ENCODE assay signal across 9 mouse cellular contexts in genomic region chr17:57106035-57106368, GRCm38 (mm10). TPM values are rescaled to one million over a fixed set of nuclear protein-coding genes. Genes with fewer than 3 reads are reported as not detected.
DNase-seq lines count a peak whose midpoint lies in the region; TF ChIP-seq lines count a peak whose summit lies in the region.
"Had no signal": no experiment of that assay in that cellular context is flagged by ENCODE, and none has a peak within 500 bp of the region (broad histone marks: within the 10 kb centered on the region; RNA-seq: fewer than 3 reads in every experiment).

No protein-coding gene starts in this region.

- no peaks in the 10 kb centered on the region for H3K79me2 ChIP-seq in heart, adult 2 months (replicated peaks; ENCODE audit: control insufficient read depth, insufficient read depth, low read length)
- H3K79me2 ChIP-seq in CH12.LX (replicated peaks; ENCODE audit: control insufficient read depth, extremely low read depth, insufficient read depth, poor library complexity, severe bottlenecking), result peaks cover 40% of the 10 kb centered on the region

- DNase-seq in heart, adult 2 months, result no peak
- no peak for DNase-seq in heart, adult 11 months
- DNase-seq in CH12.LX (ENCODE audit: extremely low read depth), result no peak
- no peak for DNase-seq in hindbrain, embryonic 10.5 days (ENCODE audit: low spot score)
- no peak for DNase-seq in midbrain, embryonic 10.5 days (ENCODE audit: low spot score)
- no peak for DNase-seq in right cerebral cortex, adult 18-20 months
- DNase-seq in thymus, postnatal 0 days (ENCODE audit: low spot score), result no peak
- DNase-seq in lung, postnatal 14 days, result no peak

- no peak overlapping the region for H3K4me2 ChIP-seq in CH12.LX (ENCODE audit: insufficient read depth, low read depth, poor library complexity, severe bottlenecking)

- intact Hi-C loops in heart, adult 2 months (cut with DNase I), result no loop called here

- H3K36me3 ChIP-seq in heart, adult 2 months (ENCODE audit: control insufficient read depth, insufficient read depth, low read length), result no peaks in the 10 kb centered on the region
- peaks cover 28 to 37% of the 10 kb centered on the region in 2 experiments for H3K36me3 ChIP-seq in CH12.LX (replicated peaks in 1 of 2; ENCODE audit: control insufficient read depth in 1 of 2, insufficient read depth in 1 of 2, low read length in 1 of 2)
- H3K36me3 ChIP-seq in hindbrain, embryonic 10.5 days, result peaks cover 3% of the 10 kb centered on the region; the same call in 1 of the 2 replicates
- H3K36me3 ChIP-seq in midbrain, embryonic 10.5 days, result peaks cover 7% of the 10 kb centered on the region

- H3K27ac ChIP-seq in heart, adult 2 months, result no peak overlapping the region
- H3K27ac ChIP-seq in CH12.LX (ENCODE audit: insufficient read depth, low read depth), result peak overlapping the region; percentile 94
- peak overlapping the region; percentile 92 for H3K27ac ChIP-seq in hindbrain, embryonic 10.5 days
- H3K27ac ChIP-seq in midbrain, embryonic 10.5 days (replicated peaks), result peak overlapping the region; percentile 91

- no peak for TF ChIP-seq RAD21 in CH12.LX (IDR thresholded peaks at IDR 0.05; ENCODE audit: low read depth, low read length)

- TF ChIP-seq CTCF in heart, adult 2 months (IDR thresholded peaks at IDR 0.05), result no peak
- no peak for TF ChIP-seq CTCF in CH12.LX (conservative IDR thresholded peaks at IDR 0.05 in 1 of 2, IDR thresholded peaks at IDR 0.05 in 1 of 2; ENCODE audit: low read depth in 2 of 2, low read length in 2 of 2)

- no peaks in the 10 kb centered on the region for H3K4me1 ChIP-seq in heart, adult 2 months (ENCODE audit: control insufficient read depth, insufficient read depth, low read length)
- H3K4me1 ChIP-seq in CH12.LX (ENCODE audit: control insufficient read depth in 1 of 2, insufficient read depth in 2 of 2), result peaks cover 12 to 50% of the 10 kb centered on the region in 2 experiments
- H3K4me1 ChIP-seq in hindbrain, embryonic 10.5 days (replicated peaks), result peaks cover 36% of the 10 kb centered on the region
- peaks cover 32% of the 10 kb centered on the region for H3K4me1 ChIP-seq in midbrain, embryonic 10.5 days

- peak overlapping the region; percentile 64; the same call in 1 of the 2 replicates for H3K4me3 ChIP-seq in heart, adult 2 months
- peak overlapping the region; percentile 61 to 89 (median 83) for H3K4me3 ChIP-seq in CH12.LX (replicated peaks in 1 of 3; ENCODE audit: low read depth in 2 of 3, low read length in 2 of 3, poor library complexity in 1 of 3)
- H3K4me3 ChIP-seq in hindbrain, embryonic 10.5 days, result peak overlapping the region; percentile 82
- peak overlapping the region; percentile 75 for H3K4me3 ChIP-seq in midbrain, embryonic 10.5 days

- no peak for TF ChIP-seq POLR2A in heart, adult 2 months (IDR thresholded peaks at IDR 0.05; ENCODE audit: insufficient read depth, low read depth, low read length)
- TF ChIP-seq POLR2A in CH12.LX (IDR thresholded peaks at IDR 0.05; ENCODE audit: low read depth, low read length), result peak; percentile 3; the same call in 1 of the 2 replicates

- H3K9ac ChIP-seq in heart, adult 2 months (ENCODE audit: low read depth, low read length), result no peak overlapping the region; the same call in 1 of the 2 replicates
- peak overlapping the region; percentile 99 for H3K9ac ChIP-seq in CH12.LX (ENCODE audit: insufficient read depth, low read depth)

- H3K9me3 ChIP-seq in CH12.LX (replicated peaks; ENCODE audit: low read length), result no peaks in the 10 kb centered on the region
- no peaks in the 10 kb centered on the region for H3K9me3 ChIP-seq in hindbrain, embryonic 10.5 days
- no peaks in the 10 kb centered on the region for H3K9me3 ChIP-seq in midbrain, embryonic 10.5 days (replicated peaks)

- dilution Hi-C loops in CH12.LX (cut with MboI; ENCODE audit: extremely low pct_ligation_motif_present, extremely low pct_unique_long_range_greater_than_20kb, low sequenced_read_pairs), result no loop called here

- in situ Hi-C loops in CH12.LX (cut with MboI; ENCODE audit: low pct_ligation_motif_present, low pct_unique_long_range_greater_than_20kb, low sequenced_read_pairs), result no loop called here

- H3K27me3 ChIP-seq in heart, adult 2 months (ENCODE audit: control insufficient read depth, insufficient read depth, low read length), result 0 out of 2 replicates have a peak, but pooled peaks cover 2% of the 10 kb centered on the region
- no peaks in the 10 kb centered on the region for H3K27me3 ChIP-seq in CH12.LX (replicated peaks)
- no peaks in the 10 kb centered on the region for H3K27me3 ChIP-seq in hindbrain, embryonic 10.5 days (ENCODE audit: insufficient read depth, poor library complexity, severe bottlenecking)
- no peaks in the 10 kb centered on the region for H3K27me3 ChIP-seq in midbrain, embryonic 10.5 days (ENCODE audit: low read depth, poor library complexity, severe bottlenecking)

- no peak for TF ChIP-seq EP300 in heart, adult 2 months (IDR thresholded peaks at IDR 0.05; ENCODE audit: insufficient read depth, low read depth, low read length)
- TF ChIP-seq EP300 in CH12.LX (IDR thresholded peaks at IDR 0.05; ENCODE audit: low read length), result no peak

- 32% methylated on average over 9 of the region's 9 CpGs for WGBS in heart, adult 2 months
- WGBS in hindbrain, embryonic 10.5 days, result 5% methylated on average over 9 of the region's 9 CpGs
- WGBS in midbrain, embryonic 10.5 days, result 5% methylated on average over 9 of the region's 9 CpGs

TF ChIP-seq in CH12.LX, 34 proteins besides CTCF, POLR2A, EP300 and RAD21 (continues in another document):
- TF ChIP-seq ZMIZ1 (IDR thresholded peaks at IDR 0.05; ENCODE audit: low read depth, low read length), result peak; percentile 10; the same call in 1 of the 2 replicates
- TF ChIP-seq UBTF (IDR thresholded peaks at IDR 0.05; ENCODE audit: low read depth, low read length), result 0 out of 2 replicates have a peak, but pooled peaks have one; percentile 3
- TF ChIP-seq POLR2AphosphoS2 (IDR thresholded peaks at IDR 0.05; ENCODE audit: low read depth, low read length), result 0 out of 2 replicates have a peak, but pooled peaks have one; percentile 19
- peak; percentile 52; the same call in 1 of the 2 replicates for TF ChIP-seq TCF12 (IDR thresholded peaks at IDR 0.05; ENCODE audit: low read depth, low read length)
- no peak for TF ChIP-seq ZNF384 (IDR thresholded peaks at IDR 0.05; ENCODE audit: low read depth, low read length)
- peak; percentile 55; the same call in 1 of the 2 replicates for TF ChIP-seq SIN3A (IDR thresholded peaks at IDR 0.05; ENCODE audit: low read length)
- 0 out of 2 replicates have a peak, but pooled peaks have one; percentile 15 for TF ChIP-seq TBP (conservative IDR thresholded peaks at IDR 0.05; ENCODE audit: low read depth, low read length)
- TF ChIP-seq ETS1 (conservative IDR thresholded peaks at IDR 0.05; ENCODE audit: low read depth, low read length), result 0 out of 2 replicates have a peak, but pooled peaks have one; percentile 5
- TF ChIP-seq CHD2 (IDR thresholded peaks at IDR 0.05; ENCODE audit: low read length), result no peak

RNA-seq across cellular contexts. Expression of gene Tnfsf9, which starts 0.9 kb away (rescaled TPM):
- total RNA-seq in heart, adult 2 months (2021), result under 1 TPM; 0.26 to 0.80 TPM
- polyA plus RNA-seq in heart, adult 2 months (2012; rRNA removed), result 0.67 and 1.2 TPM in 2 replicates
- 252 and 321 TPM in 2 replicates for total RNA-seq in CH12.LX (2012; rRNA removed)
- total RNA-seq in CH12.LX (2014; rRNA removed), result 106 and 123 TPM in 2 replicates
- 129 and 137 TPM in 2 replicates for polyA plus RNA-seq in CH12.LX (2012; ENCODE audit: insufficient read length, low read depth)
- polyA plus RNA-seq in hindbrain, embryonic 10.5 days (2016; fragmentation: Nextera tagmentation; extraction: Ambion mirVana), result 9.8 and 10.5 TPM in 2 replicates
- 11.7 and 12.3 TPM in 2 replicates for polyA plus RNA-seq in midbrain, embryonic 10.5 days (2016; fragmentation: Nextera tagmentation; extraction: Ambion mirVana)
- polyA plus RNA-seq in thymus, postnatal 0 days (2015; fragmentation: Nextera tagmentation; extraction: Ambion mirVana), result 2.7 and 3.0 TPM in 2 replicates

RNA-seq across cellular contexts. Expression of gene Tubb4a, which starts 18.4 kb away (rescaled TPM):
- total RNA-seq in heart, adult 2 months (2021), result 1 to 10 TPM; 1.5 to 2.7 TPM
- 4.0 and 6.1 TPM in 2 replicates for polyA plus RNA-seq in heart, adult 2 months (2012; rRNA removed)
- 0.42 and 0.89 TPM in 2 replicates for total RNA-seq in CH12.LX (2012; rRNA removed)
- 0.09 TPM in 1 of 2 replicates, not detected in the other for total RNA-seq in CH12.LX (2014; rRNA removed)
- polyA plus RNA-seq in CH12.LX (2012; ENCODE audit: insufficient read length, low read depth), result 2.0 and 2.1 TPM in 2 replicates
- polyA plus RNA-seq in hindbrain, embryonic 10.5 days (2016; fragmentation: Nextera tagmentation; extraction: Ambion mirVana), result 66.9 and 167 TPM in 2 replicates
- polyA plus RNA-seq in midbrain, embryonic 10.5 days (2016; fragmentation: Nextera tagmentation; extraction: Ambion mirVana), result 68.7 and 128 TPM in 2 replicates
- polyA plus RNA-seq in thymus, postnatal 0 days (2015; fragmentation: Nextera tagmentation; extraction: Ambion mirVana), result 1.0 and 1.2 TPM in 2 replicates

RNA-seq across cellular contexts. Expression of gene Dennd1c, which starts 27.7 kb away (rescaled TPM):
- total RNA-seq in heart, adult 2 months (2021), result 1 to 10 TPM; 1.1 to 2.0 TPM
- 5.1 and 6.0 TPM in 2 replicates for polyA plus RNA-seq in heart, adult 2 months (2012; rRNA removed)
- total RNA-seq in CH12.LX (2012; rRNA removed) (7.2 and 9.7 TPM in 2 replicates), CH12.LX (2014; rRNA removed) (6.8 and 7.1 TPM in 2 replicates)
- polyA plus RNA-seq in CH12.LX (2012; ENCODE audit: insufficient read length, low read depth), result 33.9 and 36.9 TPM in 2 replicates
- polyA plus RNA-seq in hindbrain, embryonic 10.5 days (2016; fragmentation: Nextera tagmentation; extraction: Ambion mirVana), result 3.2 and 3.6 TPM in 2 replicates
- 1.5 and 2.3 TPM in 2 replicates for polyA plus RNA-seq in midbrain, embryonic 10.5 days (2016; fragmentation: Nextera tagmentation; extraction: Ambion mirVana)
- 49.8 and 65.1 TPM in 2 replicates for polyA plus RNA-seq in thymus, postnatal 0 days (2015; fragmentation: Nextera tagmentation; extraction: Ambion mirVana)

RNA-seq across cellular contexts. Expression of gene Cd70, which starts 43.6 kb away (rescaled TPM):
- not detected for total RNA-seq in heart, adult 2 months (2021)
- polyA plus RNA-seq in heart, adult 2 months (2012; rRNA removed), result not detected in 2 replicates
- total RNA-seq in CH12.LX (2012; rRNA removed) (483 and 965 TPM in 2 replicates), CH12.LX (2014; rRNA removed) (261 and 321 TPM in 2 replicates)
- polyA plus RNA-seq in CH12.LX (2012; ENCODE audit: insufficient read length, low read depth), result 121 and 137 TPM in 2 replicates
- polyA plus RNA-seq in hindbrain, embryonic 10.5 days (2016; fragmentation: Nextera tagmentation; extraction: Ambion mirVana), result 0.50 TPM in 1 of 2 replicates, not detected in the other
- 0.27 TPM in 1 of 2 replicates, not detected in the other for polyA plus RNA-seq in midbrain, embryonic 10.5 days (2016; fragmentation: Nextera tagmentation; extraction: Ambion mirVana)
- polyA plus RNA-seq in thymus, postnatal 0 days (2015; fragmentation: Nextera tagmentation; extraction: Ambion mirVana), result 1.7 and 1.9 TPM in 2 replicates
- total RNA-seq: left cerebral cortex, adult 18-20 months had no signal

RNA-seq across cellular contexts. Expression of gene Slc25a23, which starts 46.3 kb away (rescaled TPM):
- 10 to 100 TPM; 63.5 to 70.9 TPM for total RNA-seq in heart, adult 2 months (2021)
- polyA plus RNA-seq in heart, adult 2 months (2012; rRNA removed), result 67.5 and 72.4 TPM in 2 replicates
- total RNA-seq in CH12.LX (2012; rRNA removed) (5.1 and 6.9 TPM in 2 replicates), CH12.LX (2014; rRNA removed) (1.4 and 2.2 TPM in 2 replicates)
- 12.1 and 13.8 TPM in 2 replicates for polyA plus RNA-seq in CH12.LX (2012; ENCODE audit: insufficient read length, low read depth)
- 10.5 and 16.2 TPM in 2 replicates for polyA plus RNA-seq in hindbrain, embryonic 10.5 days (2016; fragmentation: Nextera tagmentation; extraction: Ambion mirVana)
- polyA plus RNA-seq in midbrain, embryonic 10.5 days (2016; fragmentation: Nextera tagmentation; extraction: Ambion mirVana), result 10.4 and 12.6 TPM in 2 replicates
- 8.3 and 8.8 TPM in 2 replicates for polyA plus RNA-seq in thymus, postnatal 0 days (2015; fragmentation: Nextera tagmentation; extraction: Ambion mirVana)
